Mouse (Mus musculus) hindbrain, embryonic 15.5 days (tissue): ENCODE data around the gene Gpr158. TPM values are rescaled to one million over a fixed set of nuclear protein-coding genes. Genes with fewer than 3 reads are reported as not detected.
A peak's percentile ranks its signal among the peaks of the same experiment; 100 is the strongest.
"Not testable (repeated sequence)": the region's sequence is repeated elsewhere in the genome, so short reads cannot be mapped to it uniquely, and the experiment has no call there.

Source experiments
- ATAC-seq: fragments of 200-750 bp; cut with Nextera tagmentation; 2 replicates; pipeline ENCODE4 v1.8.0; 2017; ENCODE audit warnings: low read depth, moderate number of reproducible peaks, moderate TSS enrichment; ENCODE audit not compliant: low FRiP score
- H3K27ac ChIP-seq: fragments of 300-500 bp; sonication (generic); replicated peaks from 2 replicates; pipeline ENCODE4 v1.5.1; 2015; ENCODE audit warnings: mild to moderate bottlenecking, inconsistent platforms
- H3K27me3 ChIP-seq: fragments of 300-500 bp; sonication (generic); 2 replicates; pipeline ENCODE4 v1.6.1; 2015; ENCODE audit warnings: control low read depth, inconsistent platforms
- H3K36me3 ChIP-seq: fragments of 300-500 bp; sonication (generic); 2 replicates; pipeline ENCODE4 v1.6.1; 2015; ENCODE audit warnings: control low read depth, inconsistent platforms
- H3K4me1 ChIP-seq: fragments of 300-500 bp; sonication (generic); replicated peaks from 2 replicates; pipeline ENCODE4 v1.6.1; 2015; ENCODE audit warnings: control low read depth, inconsistent platforms
- H3K4me2 ChIP-seq: fragments of 300-500 bp; sonication (generic); 2 replicates; pipeline ENCODE4 v1.6.1; 2015; ENCODE audit warnings: moderate library complexity, mild to moderate bottlenecking, inconsistent platforms
- H3K4me3 ChIP-seq: fragments of 300-500 bp; sonication (generic); 2 replicates; pipeline ENCODE4 v1.5.1; 2015; ENCODE audit warnings: mild to moderate bottlenecking, inconsistent platforms
- H3K9ac ChIP-seq: fragments of 300-500 bp; sonication (generic); 2 replicates; pipeline ENCODE4 v1.6.1; 2015; ENCODE audit warnings: inconsistent platforms
- H3K9me3 ChIP-seq: fragments of 300-500 bp; sonication (generic); 2 replicates; pipeline ENCODE4 v1.6.1; 2016; ENCODE audit warnings: control low read depth, inconsistent platforms
- WGBS: fragments of 180-500 bp; shearing (Covaris S2); methylation state at CpG from one replicate; pipeline ENCODE4 v1.1.7; 2015; 5-methylcytosine and 5-hydroxymethylcytosine counted together
- polyA plus RNA-seq: library from polyadenylated mRNA; unstranded; fragments of >200 nt; fragmentation: Nextera tagmentation; extraction: Ambion mirVana; gene quantifications from 2 replicates; pipeline ENCODE4 v1.2.1, GENCODE M21; 2015

The Gpr158 gene
- polyA plus RNA-seq, 1 experiment from 2014 or later = 4.1 TPM

GRCm38 (mm10) chr2:21430288-21430687 lies 62.9 kb downstream of the Gpr158 start:
- Histone ChIP-seq H3K27ac (no peak overlapping the region), H3K4me2 (no peak overlapping the region), H3K9me3 (no peaks in the 10 kb centered on the region), H3K4me3 (no peak overlapping the region), H3K27me3 (no peaks in the 10 kb centered on the region), H3K4me1 (no peaks in the 10 kb centered on the region), H3K36me3 (no peaks in the 10 kb centered on the region), H3K9ac (no peak overlapping the region)
- 69% methylated on average over 2 of the region's 2 CpGs for WGBS
- no peak for ATAC-seq

GRCm38 (mm10) chr2:21431182-21431581 lies 63.8 kb downstream of the Gpr158 start:
- Histone ChIP-seq H3K9me3 (no peaks in the 10 kb centered on the region), H3K4me3 (no peak overlapping the region), H3K27ac (no peak overlapping the region), H3K9ac (no peak overlapping the region), H3K27me3 (no peaks in the 10 kb centered on the region), H3K4me2 (no peak overlapping the region), H3K36me3 (no peaks in the 10 kb centered on the region), H3K4me1 (no peaks in the 10 kb centered on the region)
- ATAC-seq = 0 out of 2 replicates have a peak, but pooled peaks have one; percentile 48
- WGBS = 60% methylated on average over 6 of the region's 6 CpGs

- Histone ChIP-seq H3K9me3 (no peaks in the 10 kb centered on the region), H3K9ac (no peak overlapping the region), H3K4me1 (no peaks in the 10 kb centered on the region), H3K36me3 (no peaks in the 10 kb centered on the region), H3K27me3 (no peaks in the 10 kb centered on the region), H3K4me2 (no peak overlapping the region), H3K27ac (no peak overlapping the region), H3K4me3 (no peak overlapping the region)
- ATAC-seq = no peak
- 76% methylated on average over 3 of the region's 3 CpGs for WGBS
Observed at GRCm38 (mm10) chr2:21439626-21440025, 72.3 kb downstream of the Gpr158 start.

- not testable (repeated sequence) for H3K4me3 ChIP-seq, H3K27ac ChIP-seq, H3K27me3 ChIP-seq, H3K9me3 ChIP-seq, H3K4me1 ChIP-seq, H3K36me3 ChIP-seq, H3K4me2 ChIP-seq, ATAC-seq, H3K9ac ChIP-seq
- WGBS = 86% methylated on average over 4 of the region's 4 CpGs
Observed at GRCm38 (mm10) chr2:21460606-21461005, 93.3 kb downstream of the Gpr158 start.

- Histone ChIP-seq H3K27ac (no peak overlapping the region), H3K9ac (no peak overlapping the region), H3K4me1 (no peaks in the 10 kb centered on the region), H3K9me3 (no peaks in the 10 kb centered on the region), H3K27me3 (no peaks in the 10 kb centered on the region), H3K36me3 (no peaks in the 10 kb centered on the region), H3K4me2 (no peak overlapping the region), H3K4me3 (no peak overlapping the region)
- WGBS = 86% methylated on average over 2 of the region's 2 CpGs
- ATAC-seq = no peak
Observed at GRCm38 (mm10) chr2:21474957-21475356, 107.6 kb downstream of the Gpr158 start.

- no peaks in the 10 kb centered on the region for H3K27me3 ChIP-seq
- H3K9ac ChIP-seq = no peak overlapping the region
- H3K4me3 ChIP-seq = no peak overlapping the region
- no peaks in the 10 kb centered on the region for H3K4me1 ChIP-seq
- no peaks in the 10 kb centered on the region for H3K36me3 ChIP-seq
- no peak for ATAC-seq
- H3K9me3 ChIP-seq = no peaks in the 10 kb centered on the region
- H3K4me2 ChIP-seq = no peak overlapping the region
- H3K27ac ChIP-seq = no peak overlapping the region
- WGBS = 87% methylated on average over 3 of the region's 3 CpGs
Observed at GRCm38 (mm10) chr2:21496881-21497280, 129.5 kb downstream of the Gpr158 start.

- ATAC-seq = no peak
- no peak overlapping the region for H3K4me3 ChIP-seq
Observed at GRCm38 (mm10) chr2:21497965-21498364, 130.6 kb downstream of the Gpr158 start.

GRCm38 (mm10) chr2:21499399-21499798 lies 132.1 kb downstream of the Gpr158 start:
- no peak overlapping the region for H3K4me2 ChIP-seq
- no peaks in the 10 kb centered on the region for H3K36me3 ChIP-seq
- no peak for ATAC-seq
- H3K4me1 ChIP-seq = no peaks in the 10 kb centered on the region
- 78% methylated on average over 2 of the region's 2 CpGs for WGBS
- no peaks in the 10 kb centered on the region for H3K27me3 ChIP-seq
- H3K4me3 ChIP-seq = no peak overlapping the region
- H3K9ac ChIP-seq = no peak overlapping the region
- H3K9me3 ChIP-seq = no peaks in the 10 kb centered on the region
- H3K27ac ChIP-seq = no peak overlapping the region

More at GRCm38 (mm10) chr2:21497965-21498364, 130.6 kb downstream of the Gpr158 start:
- H3K4me1 ChIP-seq = no peaks in the 10 kb centered on the region
- H3K27me3 ChIP-seq = no peaks in the 10 kb centered on the region
- H3K27ac ChIP-seq = no peak overlapping the region
- H3K9ac ChIP-seq = no peak overlapping the region
- no peaks in the 10 kb centered on the region for H3K36me3 ChIP-seq
- no peak overlapping the region for H3K4me2 ChIP-seq
- no peaks in the 10 kb centered on the region for H3K9me3 ChIP-seq
- WGBS = 68% methylated on average over 1 of the region's 1 CpGs

GRCm38 (mm10) chr2:21507449-21507848 lies 140.1 kb downstream of the Gpr158 start:
- H3K4me3 ChIP-seq = no peak overlapping the region
- no peak overlapping the region for H3K27ac ChIP-seq
- no peak overlapping the region for H3K9ac ChIP-seq
- H3K9me3 ChIP-seq = no peaks in the 10 kb centered on the region
- H3K36me3 ChIP-seq = no peaks in the 10 kb centered on the region
- no peaks in the 10 kb centered on the region for H3K4me1 ChIP-seq
- no peak overlapping the region for H3K4me2 ChIP-seq
- ATAC-seq = no peak
- WGBS = 74% methylated on average over 1 of the region's 1 CpGs
- no peaks in the 10 kb centered on the region for H3K27me3 ChIP-seq

GRCm38 (mm10) chr2:21530750-21531149 lies 163.4 kb downstream of the Gpr158 start:
- Histone ChIP-seq H3K4me2 (no peak overlapping the region), H3K36me3 (no peaks in the 10 kb centered on the region), H3K9me3 (no peaks in the 10 kb centered on the region), H3K27ac (no peak overlapping the region), H3K9ac (no peak overlapping the region), H3K4me1 (no peaks in the 10 kb centered on the region), H3K27me3 (no peaks in the 10 kb centered on the region), H3K4me3 (no peak overlapping the region)
- no peak for ATAC-seq

- H3K4me1 ChIP-seq = no peaks in the 10 kb centered on the region
- no peak overlapping the region for H3K4me3 ChIP-seq
- H3K9ac ChIP-seq = no peak overlapping the region
- H3K27me3 ChIP-seq = no peaks in the 10 kb centered on the region
- no peak overlapping the region for H3K4me2 ChIP-seq
- no peak for ATAC-seq
- no peak overlapping the region for H3K27ac ChIP-seq
- H3K36me3 ChIP-seq = no peaks in the 10 kb centered on the region
- 85% methylated on average over 6 of the region's 6 CpGs for WGBS
- H3K9me3 ChIP-seq = no peaks in the 10 kb centered on the region
Observed at GRCm38 (mm10) chr2:21619180-21619579, 251.8 kb downstream of the Gpr158 start.

- Histone ChIP-seq H3K9me3 (no peaks in the 10 kb centered on the region), H3K4me3 (no peak overlapping the region), H3K4me1 (no peaks in the 10 kb centered on the region), H3K4me2 (no peak overlapping the region), H3K36me3 (no peaks in the 10 kb centered on the region), H3K27ac (no peak overlapping the region), H3K27me3 (no peaks in the 10 kb centered on the region), H3K9ac (no peak overlapping the region)
- no peak for ATAC-seq
- WGBS = 74% methylated on average over 1 of the region's 1 CpGs
Observed at GRCm38 (mm10) chr2:21632136-21632535, 264.8 kb downstream of the Gpr158 start.

GRCm38 (mm10) chr2:21665721-21666120 lies 298.4 kb downstream of the Gpr158 start:
- Histone ChIP-seq H3K27ac (no peak overlapping the region), H3K4me1 (no peaks in the 10 kb centered on the region), H3K36me3 (no peaks in the 10 kb centered on the region), H3K4me2 (no peak overlapping the region), H3K9me3 (no peaks in the 10 kb centered on the region), H3K9ac (no peak overlapping the region), H3K27me3 (no peaks in the 10 kb centered on the region), H3K4me3 (no peak overlapping the region)
- WGBS = 70% methylated on average over 4 of the region's 4 CpGs
- ATAC-seq = no peak
